Comparison of ENCODE assay signal across 29 mouse cellular contexts in the genomic region with DNA sequence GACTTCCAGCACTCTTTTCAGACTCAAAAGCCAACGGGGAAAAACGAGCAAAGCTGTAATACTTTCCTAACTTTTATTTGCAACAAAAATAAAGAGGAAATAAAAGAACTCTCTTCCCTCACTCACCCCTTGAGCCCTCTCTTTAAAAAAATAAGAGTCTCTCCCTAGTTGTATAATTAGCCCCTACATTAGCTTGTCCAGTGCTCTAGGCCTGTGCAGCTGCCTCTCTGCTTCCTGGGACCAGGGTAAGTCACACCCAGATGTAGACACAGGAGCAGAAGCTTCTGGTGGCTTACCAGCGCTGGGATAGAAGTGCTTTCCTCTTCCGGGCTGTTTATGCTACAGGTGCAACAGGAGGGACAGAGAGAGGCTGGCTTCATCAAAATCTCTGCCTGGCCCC.
DNase-seq lines count a peak whose midpoint lies in the region; ATAC-seq and TF ChIP-seq lines count a peak whose summit lies in the region.
"Had no signal": no experiment of that assay in that cellular context is flagged by ENCODE, and none has a peak within 500 bp of the region (broad histone marks: within the 10 kb centered on the region; RNA-seq: fewer than 3 reads in every experiment).

No protein-coding gene starts in this region.

- H3K27ac ChIP-seq in forebrain, embryonic 11.5 days (ENCODE audit: low read depth, low read length) = no peak overlapping the region
- H3K27ac ChIP-seq in forebrain, postnatal 0 days (ENCODE audit: low read depth, low read length) = no peak overlapping the region
- peak overlapping the region; percentile 50; the same call in 1 of the 2 replicates for H3K27ac ChIP-seq in hindbrain, embryonic 10.5 days
- no peak overlapping the region for H3K27ac ChIP-seq in hindbrain, embryonic 16.5 days (ENCODE audit: low read depth, low read length)
- H3K27ac ChIP-seq in midbrain, embryonic 11.5 days (ENCODE audit: low read depth, low read length) = no peak overlapping the region
- no peak overlapping the region for H3K27ac ChIP-seq in midbrain, embryonic 14.5 days (replicated peaks; ENCODE audit: low read depth, low read length)
- H3K27ac ChIP-seq in midbrain, embryonic 13.5 days = no peak overlapping the region
- H3K27ac ChIP-seq: embryonic facial prominence, embryonic 15.5 days; forebrain, embryonic 10.5 days; forebrain, embryonic 13.5 days; forebrain, embryonic 15.5 days had no signal

- peaks cover 8% of the 10 kb centered on the region for H3K4me1 ChIP-seq in forebrain, embryonic 11.5 days (replicated peaks; ENCODE audit: control insufficient read depth, insufficient read depth, low read length)
- H3K4me1 ChIP-seq in forebrain, postnatal 0 days (ENCODE audit: insufficient read depth) = no peaks in the 10 kb centered on the region
- H3K4me1 ChIP-seq in hindbrain, embryonic 10.5 days (replicated peaks) = peaks cover 8% of the 10 kb centered on the region; the same call in 1 of the 2 replicates
- H3K4me1 ChIP-seq in hindbrain, embryonic 16.5 days (ENCODE audit: control insufficient read depth, insufficient read depth, low read depth, low read length) = no peaks in the 10 kb centered on the region
- H3K4me1 ChIP-seq in midbrain, embryonic 11.5 days (ENCODE audit: control insufficient read depth, insufficient read depth, low read length) = peaks cover 19% of the 10 kb centered on the region
- 0 out of 2 replicates have a peak, but pooled peaks cover 2% of the 10 kb centered on the region for H3K4me1 ChIP-seq in midbrain, embryonic 14.5 days (ENCODE audit: control insufficient read depth, insufficient read depth, low read length)
- peaks cover 18% of the 10 kb centered on the region for H3K4me1 ChIP-seq in midbrain, embryonic 13.5 days (replicated peaks)
- H3K4me1 ChIP-seq: forebrain, embryonic 15.5 days had no signal

- H3K27me3 ChIP-seq in forebrain, embryonic 11.5 days (ENCODE audit: control insufficient read depth, insufficient read depth, low read length) = peaks cover 53% of the 10 kb centered on the region
- no peaks in the 10 kb centered on the region for H3K27me3 ChIP-seq in forebrain, postnatal 0 days (ENCODE audit: insufficient read depth, low read length)
- peaks cover 15% of the 10 kb centered on the region; the same call in 1 of the 2 replicates for H3K27me3 ChIP-seq in hindbrain, embryonic 10.5 days (ENCODE audit: insufficient read depth, poor library complexity, severe bottlenecking)
- H3K27me3 ChIP-seq in hindbrain, embryonic 16.5 days (replicated peaks; ENCODE audit: control insufficient read depth, insufficient read depth, low read length) = no peaks in the 10 kb centered on the region
- H3K27me3 ChIP-seq in midbrain, embryonic 11.5 days (ENCODE audit: control insufficient read depth, insufficient read depth, low read length) = peaks cover 19% of the 10 kb centered on the region
- H3K27me3 ChIP-seq in midbrain, embryonic 14.5 days (ENCODE audit: control insufficient read depth, insufficient read depth, low read length) = 0 out of 2 replicates have a peak, but pooled peaks cover 5% of the 10 kb centered on the region
- H3K27me3 ChIP-seq in midbrain, embryonic 13.5 days = peaks cover 51% of the 10 kb centered on the region
- H3K27me3 ChIP-seq: CH12.LX; embryonic facial prominence, embryonic 13.5 days; embryonic facial prominence, embryonic 15.5 days had no signal

- no peak for TF ChIP-seq CTCF in forebrain, postnatal 0 days (IDR thresholded peaks at IDR 0.05; ENCODE audit: low read depth)

- no peak overlapping the region for H3K4me2 ChIP-seq in forebrain, embryonic 11.5 days (ENCODE audit: low read depth, low read length, severe bottlenecking)
- H3K4me2 ChIP-seq in forebrain, postnatal 0 days (ENCODE audit: low read depth) = no peak overlapping the region
- H3K4me2 ChIP-seq in hindbrain, embryonic 16.5 days (ENCODE audit: low read length) = no peak overlapping the region
- 0 out of 2 replicates have a peak overlapping the region, but pooled peaks have one; percentile 3 for H3K4me2 ChIP-seq in midbrain, embryonic 11.5 days
- H3K4me2 ChIP-seq in midbrain, embryonic 14.5 days (ENCODE audit: low read length) = no peak overlapping the region
- no peak overlapping the region for H3K4me2 ChIP-seq in midbrain, embryonic 13.5 days (replicated peaks)
- H3K4me2 ChIP-seq: embryonic facial prominence, embryonic 13.5 days; embryonic facial prominence, embryonic 15.5 days; forebrain, embryonic 13.5 days; forebrain, embryonic 15.5 days had no signal

- peak; percentile 70 for ATAC-seq in forebrain, embryonic 11.5 days (replicated peaks; ENCODE audit: low FRiP score)
- ATAC-seq in forebrain, postnatal 0 days = no peak
- ATAC-seq in hindbrain, embryonic 16.5 days = no peak
- peak; percentile 81 for ATAC-seq in midbrain, embryonic 11.5 days (ENCODE audit: low FRiP score)
- no peak for ATAC-seq in midbrain, embryonic 14.5 days (ENCODE audit: low FRiP score, low TSS enrichment)
- 0 out of 2 replicates have a peak, but pooled peaks have one; percentile 48 for ATAC-seq in midbrain, embryonic 13.5 days
- ATAC-seq: activated CD4-positive, CD25-positive, alpha-beta regulatory T cell, adult 4 months; CD4-positive, CD25-positive, alpha-beta regulatory T cell, adult 4 months; forebrain, embryonic 15.5 days; Patski had no signal

- WGBS in forebrain, embryonic 11.5 days = 12% methylated on average over 4 of the region's 4 CpGs
- 16% methylated on average over 4 of the region's 4 CpGs for WGBS in forebrain, postnatal 0 days
- WGBS in hindbrain, embryonic 10.5 days = 66% methylated on average over 4 of the region's 4 CpGs
- 59% methylated on average over 4 of the region's 4 CpGs for WGBS in hindbrain, embryonic 16.5 days
- WGBS in midbrain, embryonic 11.5 days = 15% methylated on average over 4 of the region's 4 CpGs
- WGBS in midbrain, embryonic 14.5 days = 15% methylated on average over 4 of the region's 4 CpGs
- WGBS in midbrain, embryonic 13.5 days = 4% methylated on average over 4 of the region's 4 CpGs

- H3K4me3 ChIP-seq in forebrain, embryonic 11.5 days (ENCODE audit: low read depth, low read length) = no peak overlapping the region
- no peak overlapping the region for H3K4me3 ChIP-seq in forebrain, postnatal 0 days (ENCODE audit: low read depth, low read length)
- no peak overlapping the region for H3K4me3 ChIP-seq in hindbrain, embryonic 10.5 days
- H3K4me3 ChIP-seq in hindbrain, embryonic 16.5 days (ENCODE audit: low read length) = no peak overlapping the region
- H3K4me3 ChIP-seq in midbrain, embryonic 11.5 days (ENCODE audit: low read depth, low read length) = no peak overlapping the region
- H3K4me3 ChIP-seq in midbrain, embryonic 14.5 days (replicated peaks; ENCODE audit: low read depth, low read length) = no peak overlapping the region
- no peak overlapping the region for H3K4me3 ChIP-seq in midbrain, embryonic 13.5 days (replicated peaks)
- H3K4me3 ChIP-seq: embryonic facial prominence, embryonic 13.5 days; embryonic facial prominence, embryonic 15.5 days; erythroblast, embryonic 14.5 days; forebrain, embryonic 10.5 days; forebrain, embryonic 13.5 days; forebrain, embryonic 15.5 days had no signal

- no peaks in the 10 kb centered on the region for H3K36me3 ChIP-seq in forebrain, embryonic 11.5 days (ENCODE audit: control insufficient read depth, insufficient read depth, low read length)
- no peaks in the 10 kb centered on the region for H3K36me3 ChIP-seq in forebrain, postnatal 0 days (ENCODE audit: insufficient read depth)
- H3K36me3 ChIP-seq in hindbrain, embryonic 10.5 days = no peaks in the 10 kb centered on the region
- H3K36me3 ChIP-seq in hindbrain, embryonic 16.5 days (ENCODE audit: control insufficient read depth, insufficient read depth, low read length) = no peaks in the 10 kb centered on the region
- no peaks in the 10 kb centered on the region for H3K36me3 ChIP-seq in midbrain, embryonic 11.5 days (ENCODE audit: control insufficient read depth, insufficient read depth, low read length)
- H3K36me3 ChIP-seq in midbrain, embryonic 14.5 days (ENCODE audit: control insufficient read depth, insufficient read depth, low read length) = no peaks in the 10 kb centered on the region
- H3K36me3 ChIP-seq in midbrain, embryonic 13.5 days = no peaks in the 10 kb centered on the region
- H3K36me3 ChIP-seq: embryonic facial prominence, embryonic 13.5 days; embryonic facial prominence, embryonic 15.5 days; forebrain, embryonic 10.5 days; forebrain, embryonic 15.5 days; G1E had no signal

- no peaks in the 10 kb centered on the region for H3K9me3 ChIP-seq in forebrain, embryonic 11.5 days (ENCODE audit: control insufficient read depth, low read length)
- H3K9me3 ChIP-seq in forebrain, postnatal 0 days (ENCODE audit: low read length) = no peaks in the 10 kb centered on the region
- no peaks in the 10 kb centered on the region for H3K9me3 ChIP-seq in hindbrain, embryonic 10.5 days
- no peaks in the 10 kb centered on the region for H3K9me3 ChIP-seq in hindbrain, embryonic 16.5 days (ENCODE audit: control insufficient read depth, low read length)
- H3K9me3 ChIP-seq in midbrain, embryonic 11.5 days (ENCODE audit: control insufficient read depth, low read length) = no peaks in the 10 kb centered on the region
- H3K9me3 ChIP-seq in midbrain, embryonic 14.5 days (ENCODE audit: control insufficient read depth, low read length) = no peaks in the 10 kb centered on the region
- H3K9me3 ChIP-seq in midbrain, embryonic 13.5 days = no peaks in the 10 kb centered on the region
- H3K9me3 ChIP-seq: embryonic facial prominence, embryonic 13.5 days; embryonic facial prominence, embryonic 15.5 days; forebrain, embryonic 10.5 days; forebrain, embryonic 13.5 days; forebrain, embryonic 15.5 days; G1E had no signal

- H3K9ac ChIP-seq in forebrain, embryonic 11.5 days (ENCODE audit: low read length) = no peak overlapping the region
- no peak overlapping the region for H3K9ac ChIP-seq in forebrain, postnatal 0 days
- no peak overlapping the region for H3K9ac ChIP-seq in hindbrain, embryonic 16.5 days (ENCODE audit: low read depth, low read length)
- H3K9ac ChIP-seq in midbrain, embryonic 11.5 days (ENCODE audit: low read length) = no peak overlapping the region
- no peak overlapping the region for H3K9ac ChIP-seq in midbrain, embryonic 14.5 days (replicated peaks; ENCODE audit: low read length)
- no peak overlapping the region for H3K9ac ChIP-seq in midbrain, embryonic 13.5 days (replicated peaks)
- H3K9ac ChIP-seq: embryonic facial prominence, embryonic 13.5 days; embryonic facial prominence, embryonic 15.5 days; forebrain, embryonic 13.5 days; forebrain, embryonic 15.5 days had no signal

- no peak for DNase-seq in forebrain, embryonic 11.5 days (ENCODE audit: low spot score)
- DNase-seq in forebrain, postnatal 0 days = no peak
- no peak for DNase-seq in hindbrain, embryonic 10.5 days (ENCODE audit: low spot score)
- DNase-seq in midbrain, embryonic 11.5 days (ENCODE audit: low spot score, missing footprints) = no peak
- DNase-seq in midbrain, embryonic 14.5 days = no peak
- DNase-seq in embryo, embryonic 10 days (ENCODE audit: low spot score) = no peak
- DNase-seq: adrenal gland, adult 8-10 months; adrenal gland, postnatal 14 days; adrenal gland, postnatal 36 days; B cell, adult 2 months; cerebellum, adult 11-12 months; cerebellum, adult 2 months; cerebellum, adult 9-10 months; cerebellum, postnatal 10 days; cerebellum, postnatal 25 days; embryo, embryonic 11 days had no signal

Comparison
In these comparisons a context has a peak if more than half of its experiments do, and no peak if none do; other contexts are left out.
1. ATAC-seq: peak in forebrain, embryonic 11.5 days (single experiment), midbrain, embryonic 11.5 days (single experiment) and midbrain, embryonic 13.5 days (single experiment); none in forebrain, postnatal 0 days (single experiment), hindbrain, embryonic 16.5 days (single experiment) and midbrain, embryonic 14.5 days (single experiment).